Mouse (Mus musculus) C2C12 (cell line): ENCODE results near the gene Cubn. TPM values are rescaled to one million over a fixed set of nuclear protein-coding genes. Genes with fewer than 3 reads are reported as not detected.

Experiments used
- H3K27me3 ChIP-seq: one replicate; pipeline ENCODE4 v1.6.1; 2011; ENCODE audit not compliant: control insufficient read depth, insufficient read depth, insufficient read length
- H3K36me3 ChIP-seq: one replicate; pipeline ENCODE4 v1.6.1; 2011; ENCODE audit not compliant: control insufficient read depth, insufficient read depth
- H3K4me3 ChIP-seq: one replicate; pipeline ENCODE4 v1.5.1; 2011; ENCODE audit warnings: mild to moderate bottlenecking, control low read depth; ENCODE audit not compliant: poor library complexity, insufficient read depth, severe bottlenecking
- H3K79me2 ChIP-seq: one replicate; pipeline ENCODE4 v1.6.1; 2011; ENCODE audit not compliant: control insufficient read depth, insufficient read depth
- H3K79me3 ChIP-seq: one replicate; pipeline ENCODE4 v1.6.1; 2011; ENCODE audit warnings: low read depth, control low read depth
- H3ac ChIP-seq: one replicate; pipeline ENCODE3; 2011; ENCODE audit warnings: low read depth; ENCODE audit not compliant: control insufficient read depth, insufficient read length
- CEBPB ChIP-seq: IDR thresholded peaks from one replicate; pipeline ENCODE4 v1.6.1; 2011; ENCODE audit warnings: low read depth, mild to moderate bottlenecking, control low read depth, moderate library complexity
- CTCF ChIP-seq: IDR thresholded peaks from one replicate; pipeline ENCODE4 v1.5.1; 2011; ENCODE audit not compliant: control insufficient read depth, insufficient read depth, insufficient read length
- FOSL1 ChIP-seq: IDR thresholded peaks from one replicate; pipeline ENCODE4 v1.8.0; 2011; ENCODE audit warnings: mild to moderate bottlenecking, low read length; ENCODE audit not compliant: poor library complexity, insufficient read depth, severe bottlenecking
- MAX ChIP-seq: IDR thresholded peaks from one replicate; pipeline ENCODE4 v1.6.1; 2011; ENCODE audit warnings: mild to moderate bottlenecking, control low read depth
- MYOD1 ChIP-seq: IDR thresholded peaks from one replicate; pipeline ENCODE4 v1.6.1; 2011; ENCODE audit warnings: low read depth; ENCODE audit not compliant: control insufficient read depth, insufficient read length
- MYOG ChIP-seq: IDR thresholded peaks from one replicate; pipeline ENCODE4 v1.6.1; 2011; ENCODE audit not compliant: control insufficient read depth, insufficient read length; ENCODE audit errors: extremely low read depth
- USF1 ChIP-seq: IDR thresholded peaks from one replicate; pipeline ENCODE4 v1.6.1; 2011; ENCODE audit warnings: low read depth, mild to moderate bottlenecking, control low read depth, moderate library complexity
- polyA plus RNA-seq: library from polyadenylated mRNA; unstranded; fragments of >200 nt; fragmentation: generic; extraction: Trizol; gene quantifications from one replicate; pipeline ENCODE4 v1.2.1, GENCODE M21; 2012; ENCODE audit warnings: missing spikeins

The Cubn gene
- polyA plus RNA-seq, 1 experiment = 0.36 TPM

GRCm38 (mm10) chr2:13530639-13531038 lies 39.0 kb upstream of the Cubn start:
- H3K79me3 ChIP-seq = no peaks in the 10 kb centered on the region
- H3K27me3 ChIP-seq = no peaks in the 10 kb centered on the region
- H3K79me2 ChIP-seq = no peaks in the 10 kb centered on the region
- TF ChIP-seq CEBPB (no peak), USF1 (no peak), CTCF (no peak), FOSL1 (no peak), MYOG (no peak), MYOD1 (no peak), MAX (no peak)
- no peaks in the 10 kb centered on the region for H3K36me3 ChIP-seq
- no peak overlapping the region for H3K4me3 ChIP-seq
- H3ac ChIP-seq = no peak overlapping the region

- H3K79me2 ChIP-seq = no peaks in the 10 kb centered on the region
- no peak for TF ChIP-seq MYOD1
- TF ChIP-seq MYOG = no peak
- no peaks in the 10 kb centered on the region for H3K79me3 ChIP-seq
- H3ac ChIP-seq = no peak overlapping the region
- no peaks in the 10 kb centered on the region for H3K36me3 ChIP-seq
- H3K27me3 ChIP-seq = no peaks in the 10 kb centered on the region
- no peak overlapping the region for H3K4me3 ChIP-seq
These were observed 37.8 kb upstream of the Cubn start for GRCm38 (mm10) chr2:13529253-13529933.

- Histone ChIP-seq H3K36me3 (no peaks in the 10 kb centered on the region), H3K4me3 (no peak overlapping the region), H3K79me3 (no peaks in the 10 kb centered on the region), H3K79me2 (no peaks in the 10 kb centered on the region), H3ac (no peak overlapping the region), H3K27me3 (no peaks in the 10 kb centered on the region)
- TF ChIP-seq CTCF = no peak
- no peak for TF ChIP-seq USF1
- TF ChIP-seq MYOG = no peak
- TF ChIP-seq MYOD1 = no peak
- TF ChIP-seq MAX = no peak
- no peak for TF ChIP-seq FOSL1
- TF ChIP-seq CEBPB = no peak
These were observed 35.9 kb upstream of the Cubn start for GRCm38 (mm10) chr2:13527531-13527930.

GRCm38 (mm10) chr2:13527125-13527524 lies 35.5 kb upstream of the Cubn start:
- no peak for TF ChIP-seq USF1
- no peak for TF ChIP-seq MYOG
- TF ChIP-seq FOSL1 = no peak
- no peak for TF ChIP-seq MYOD1
- no peak for TF ChIP-seq CEBPB
- no peak for TF ChIP-seq MAX
- TF ChIP-seq CTCF = no peak
- Histone ChIP-seq H3K79me3 (no peaks in the 10 kb centered on the region), H3ac (no peak overlapping the region), H3K36me3 (no peaks in the 10 kb centered on the region), H3K4me3 (no peak overlapping the region), H3K79me2 (no peaks in the 10 kb centered on the region), H3K27me3 (no peaks in the 10 kb centered on the region)

GRCm38 (mm10) chr2:13526205-13526604 lies 34.6 kb upstream of the Cubn start:
- Histone ChIP-seq H3ac (no peak overlapping the region), H3K27me3 (no peaks in the 10 kb centered on the region), H3K4me3 (no peak overlapping the region), H3K79me2 (no peaks in the 10 kb centered on the region), H3K79me3 (no peaks in the 10 kb centered on the region), H3K36me3 (no peaks in the 10 kb centered on the region)
- no peak for TF ChIP-seq USF1
- TF ChIP-seq FOSL1 = peak; percentile 64

- H3K27me3 ChIP-seq = no peaks in the 10 kb centered on the region
- H3K4me3 ChIP-seq = no peak overlapping the region
- H3K79me3 ChIP-seq = no peaks in the 10 kb centered on the region
- H3ac ChIP-seq = no peak overlapping the region
- no peaks in the 10 kb centered on the region for H3K79me2 ChIP-seq
- TF ChIP-seq MYOG = no peak
- H3K36me3 ChIP-seq = peaks cover 5% of the 10 kb centered on the region
These were observed 32.2 kb upstream of the Cubn start for GRCm38 (mm10) chr2:13523540-13524456.
